Mouse (Mus musculus): Measurements from ENCODE around the gene Olfr465-ps1. TPM values are rescaled to one million over a fixed set of nuclear protein-coding genes. Genes with fewer than 3 reads are reported as not detected.

Olfr465-ps1 gene
- polyA plus RNA-seq, 1 experiment from 2014 or later = not detected

DNA sequence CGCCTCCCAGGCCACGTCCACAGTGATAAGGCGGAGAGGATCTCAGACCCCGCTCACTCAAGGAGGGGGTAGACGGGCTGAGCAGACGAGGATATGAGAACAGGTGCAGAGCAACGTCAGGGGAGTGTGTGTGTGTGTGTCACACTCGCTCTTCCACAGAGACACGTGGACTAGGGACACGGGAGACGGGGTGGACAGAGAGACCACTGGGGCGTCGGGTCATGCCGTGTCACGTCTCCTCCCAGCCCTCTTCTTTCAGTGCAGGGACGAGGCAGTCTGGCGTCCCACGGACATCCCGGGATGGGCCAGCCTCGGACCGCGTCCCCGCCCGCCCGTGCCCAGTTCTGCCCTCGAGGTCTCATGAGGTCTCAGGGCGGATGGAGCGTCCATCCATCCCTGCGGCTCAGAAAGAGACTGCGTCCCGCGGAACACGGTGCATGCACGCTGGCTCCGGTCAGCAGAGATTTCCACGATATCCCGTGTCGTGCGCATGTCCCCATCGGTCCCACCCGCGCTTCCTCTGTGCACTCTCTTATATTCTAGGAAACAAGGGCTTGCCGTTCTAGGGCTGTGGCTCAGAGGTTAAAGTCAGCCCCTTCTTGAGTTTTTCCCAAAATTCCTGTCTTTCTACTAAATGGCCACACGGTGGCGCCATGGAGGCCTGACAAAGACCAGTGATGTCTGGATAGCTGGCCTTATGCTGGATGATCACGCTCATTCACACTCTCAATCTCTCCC, 38.0 kb downstream of the Olfr465-ps1 start:
- peak; percentile 51 for DNase-seq (ENCODE audit: low spot score)
- H3K4me3 ChIP-seq = peak overlapping the region; percentile 50
- H3K27me3 ChIP-seq (ENCODE audit: low read depth, poor library complexity, severe bottlenecking) = no peaks in the 10 kb centered on the region
- WGBS = 24% methylated on average over 46 of the region's 46 CpGs
- H3K4me1 ChIP-seq = peaks cover 5% of the 10 kb centered on the region; the same call in 1 of the 2 replicates
- no peak overlapping the region for H3K27ac ChIP-seq (replicated peaks)
- H3K36me3 ChIP-seq = no peaks in the 10 kb centered on the region
- H3K9me3 ChIP-seq (replicated peaks) = peaks cover 6% of the 10 kb centered on the region; the same call in 1 of the 2 replicates

DNA sequence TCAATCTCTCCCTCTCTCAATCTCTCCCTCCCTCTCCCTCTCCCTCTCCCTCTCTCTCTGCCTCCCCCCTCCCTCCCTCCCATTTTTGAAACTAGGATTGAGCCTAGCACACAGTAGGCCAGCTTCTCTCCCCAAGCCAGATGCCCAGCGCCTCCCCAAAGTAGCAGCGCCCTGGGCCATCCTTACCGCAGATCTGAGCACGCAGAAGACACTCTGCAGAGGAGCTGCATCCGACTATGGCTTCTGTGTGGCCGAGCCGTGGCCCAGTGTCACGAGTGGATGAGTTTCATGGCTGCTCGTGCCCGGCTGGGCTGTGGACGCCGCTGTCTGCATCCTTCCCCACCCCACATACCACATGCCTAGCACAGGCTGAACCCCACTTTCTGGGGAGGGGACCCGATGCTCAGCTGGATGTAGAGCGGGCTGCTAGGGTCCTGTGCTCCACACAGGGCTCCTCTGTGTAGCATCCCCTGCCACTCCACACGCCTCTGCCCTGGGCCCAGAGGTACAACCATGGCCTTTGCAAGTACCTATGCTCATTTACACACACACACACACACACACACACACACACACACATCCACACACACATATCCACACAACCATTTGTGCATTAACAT, 38.7 kb downstream of the Olfr465-ps1 start:
- H3K9me3 ChIP-seq (replicated peaks) = 0 out of 2 replicates have a peak, but pooled peaks cover 4% of the 10 kb centered on the region
- peaks cover 5% of the 10 kb centered on the region; the same call in 1 of the 2 replicates for H3K4me1 ChIP-seq
- no peaks in the 10 kb centered on the region for H3K36me3 ChIP-seq
- H3K27ac ChIP-seq (replicated peaks) = no peak overlapping the region
- 58% methylated on average over 15 of the region's 15 CpGs for WGBS
- H3K4me3 ChIP-seq = no peak overlapping the region
- no peaks in the 10 kb centered on the region for H3K27me3 ChIP-seq (ENCODE audit: low read depth, poor library complexity, severe bottlenecking)
- no peak for DNase-seq (ENCODE audit: low spot score)

Other genes starting within 250 kb of the Olfr465-ps1 start
- gene Cntnap3, start 234.1 kb upstream of the Olfr465-ps1 start, polyA plus RNA-seq (2016; fragmentation: Nextera tagmentation; extraction: Ambion mirVana) = not detected in 2 replicates
- not detected in 2 replicates for gene Spata31, start 220.7 kb upstream of the Olfr465-ps1 start, polyA plus RNA-seq (2016; fragmentation: Nextera tagmentation; extraction: Ambion mirVana)
- not detected in 2 replicates for gene Spata31d1c, start 105.0 kb upstream of the Olfr465-ps1 start, polyA plus RNA-seq (2016; fragmentation: Nextera tagmentation; extraction: Ambion mirVana)
- gene Prss47, start 85.3 kb upstream of the Olfr465-ps1 start, polyA plus RNA-seq (2016; fragmentation: Nextera tagmentation; extraction: Ambion mirVana) = not detected in 2 replicates
- gene Mfsd14b, start 25.1 kb upstream of the Olfr465-ps1 start, polyA plus RNA-seq (2016; fragmentation: Nextera tagmentation; extraction: Ambion mirVana) = 40.4 and 40.6 TPM in 2 replicates
- not detected in 2 replicates for gene Olfr466, start 12.2 kb downstream of the Olfr465-ps1 start, polyA plus RNA-seq (2016; fragmentation: Nextera tagmentation; extraction: Ambion mirVana)
- 0.19 TPM in 1 of 2 replicates, not detected in the other for gene Nlrp4f, start 67.9 kb downstream of the Olfr465-ps1 start, polyA plus RNA-seq (2016; fragmentation: Nextera tagmentation; extraction: Ambion mirVana)
- gene Gm10775, start 121.5 kb downstream of the Olfr465-ps1 start, polyA plus RNA-seq (2016; fragmentation: Nextera tagmentation; extraction: Ambion mirVana) = not detected in 2 replicates
- 11.6 and 13.8 TPM in 2 replicates for gene Zfp369, start 140.7 kb downstream of the Olfr465-ps1 start, polyA plus RNA-seq (2016; fragmentation: Nextera tagmentation; extraction: Ambion mirVana)